ENCODE assay signal across 17 mouse cellular contexts in the genomic region with DNA sequence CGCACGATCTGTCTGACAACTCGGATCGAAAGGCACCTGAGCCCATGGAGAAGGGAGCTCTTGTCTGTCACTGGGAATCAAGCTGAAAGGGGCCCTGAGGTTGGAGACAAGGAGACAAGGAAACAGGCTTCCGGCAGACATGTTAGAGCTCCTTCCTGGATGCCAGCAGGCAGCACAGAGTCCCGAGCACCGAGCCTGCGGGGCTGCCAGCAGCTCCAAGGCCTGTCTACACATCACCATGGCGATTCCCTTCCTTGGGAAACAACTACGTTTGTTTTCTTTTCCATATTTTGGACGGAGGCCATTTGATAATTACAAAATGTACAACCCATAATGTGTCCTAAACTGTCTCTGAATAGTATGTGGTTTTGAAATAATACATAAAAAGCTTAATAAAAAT.
DNase-seq lines count a peak whose midpoint lies in the region; ATAC-seq and TF ChIP-seq lines count a peak whose summit lies in the region.
"Had no signal": no experiment of that assay in that cellular context is flagged by ENCODE, and none has a peak within 500 bp of the region (broad histone marks: within the 10 kb centered on the region; RNA-seq: fewer than 3 reads in every experiment).

No protein-coding gene starts in this region.

- no peak for TF ChIP-seq CTCF in lung, embryonic 14.5 days (IDR thresholded peaks at IDR 0.05; ENCODE audit: low read depth)
- no peak for TF ChIP-seq CTCF in midbrain, postnatal 0 days (IDR thresholded peaks at IDR 0.05)

- H3K4me2 ChIP-seq in heart, embryonic 15.5 days, result no peak overlapping the region
- no peak overlapping the region for H3K4me2 ChIP-seq in lung, embryonic 14.5 days
- no peak overlapping the region for H3K4me2 ChIP-seq in midbrain, postnatal 0 days (ENCODE audit: low read depth, low read length, poor library complexity, severe bottlenecking)
- H3K4me2 ChIP-seq: neural tube, embryonic 12.5 days; stomach, embryonic 15.5 days had no signal

- H3K4me3 ChIP-seq in heart, embryonic 15.5 days, result no peak overlapping the region
- H3K4me3 ChIP-seq in lung, embryonic 14.5 days (ENCODE audit: low read depth, low read length), result no peak overlapping the region
- no peak overlapping the region for H3K4me3 ChIP-seq in midbrain, postnatal 0 days (ENCODE audit: low read depth, low read length)
- H3K4me3 ChIP-seq: gastrocnemius, adult 2 months; neural tube, embryonic 12.5 days; stomach, embryonic 15.5 days had no signal

- peaks cover 25% of the 10 kb centered on the region for H3K4me1 ChIP-seq in heart, embryonic 15.5 days (replicated peaks)
- H3K4me1 ChIP-seq in lung, embryonic 14.5 days (ENCODE audit: insufficient read depth), result peaks cover 10% of the 10 kb centered on the region
- H3K4me1 ChIP-seq in midbrain, postnatal 0 days (ENCODE audit: insufficient read depth, low read length), result peaks cover 17% of the 10 kb centered on the region

- no peak for ATAC-seq in heart, embryonic 15.5 days (replicated peaks; ENCODE audit: insufficient number of reproducible peaks, insufficient read depth, low FRiP score, low read depth)
- no peak for ATAC-seq in lung, embryonic 14.5 days (ENCODE audit: insufficient read depth)
- ATAC-seq in midbrain, postnatal 0 days (ENCODE audit: low FRiP score), result no peak
- ATAC-seq: activated CD4-positive, CD25-positive, alpha-beta regulatory T cell, adult 4 months; lung, postnatal 0 days had no signal

- no peaks in the 10 kb centered on the region for H3K36me3 ChIP-seq in heart, embryonic 15.5 days
- no peaks in the 10 kb centered on the region for H3K36me3 ChIP-seq in lung, embryonic 14.5 days (ENCODE audit: insufficient read depth)
- no peaks in the 10 kb centered on the region for H3K36me3 ChIP-seq in midbrain, postnatal 0 days (ENCODE audit: insufficient read depth, low read length)
- H3K36me3 ChIP-seq: neural tube, embryonic 12.5 days; stomach, embryonic 15.5 days had no signal

- WGBS in heart, embryonic 15.5 days, result 54% methylated on average over 11 of the region's 11 CpGs
- 55% methylated on average over 11 of the region's 11 CpGs for WGBS in lung, embryonic 14.5 days
- 53% methylated on average over 11 of the region's 11 CpGs for WGBS in midbrain, postnatal 0 days

- H3K27me3 ChIP-seq in heart, embryonic 15.5 days, result no peaks in the 10 kb centered on the region
- H3K27me3 ChIP-seq in lung, embryonic 14.5 days (ENCODE audit: insufficient read depth, low read length), result no peaks in the 10 kb centered on the region
- H3K27me3 ChIP-seq in midbrain, postnatal 0 days (ENCODE audit: insufficient read depth, low read length), result no peaks in the 10 kb centered on the region
- H3K27me3 ChIP-seq: CH12.LX; neural tube, embryonic 12.5 days; stomach, embryonic 15.5 days had no signal

- DNase-seq in cerebellum, postnatal 10 days, result peak; percentile 31 to 42
- no peak for DNase-seq in cerebellum, adult 11-12 months
- no peak for DNase-seq in heart, adult 8-10 months (ENCODE audit: low spot score)
- peak; percentile 41 for DNase-seq in lung, embryonic 14.5 days
- no peak for DNase-seq in lung, postnatal 36 days
- peak; percentile 48 for DNase-seq in midbrain, postnatal 0 days (ENCODE audit: low spot score)
- DNase-seq in gastrocnemius, postnatal 10 days, result no peak
- DNase-seq: cerebellum, adult 11 months; gastrocnemius, adult 2 months; kidney, adult 11 months; retina, postnatal 1 day had no signal

- H3K27ac ChIP-seq in heart, embryonic 15.5 days, result peak overlapping the region; percentile 57; the same call in 1 of the 2 replicates
- H3K27ac ChIP-seq in lung, embryonic 14.5 days (ENCODE audit: low read depth), result no peak overlapping the region
- peak overlapping the region; percentile 26; the same call in 1 of the 2 replicates for H3K27ac ChIP-seq in midbrain, postnatal 0 days (ENCODE audit: low read depth, low read length)
- H3K27ac ChIP-seq: gastrocnemius, adult 2 months; neural tube, embryonic 12.5 days; stomach, embryonic 15.5 days had no signal

- no peak overlapping the region for H3K9ac ChIP-seq in heart, embryonic 15.5 days
- H3K9ac ChIP-seq in lung, embryonic 14.5 days, result no peak overlapping the region
- no peak overlapping the region for H3K9ac ChIP-seq in midbrain, postnatal 0 days (replicated peaks; ENCODE audit: low read length, poor library complexity, severe bottlenecking)
- H3K9ac ChIP-seq: neural tube, embryonic 12.5 days; stomach, embryonic 15.5 days had no signal

- no peaks in the 10 kb centered on the region for H3K9me3 ChIP-seq in heart, embryonic 15.5 days (replicated peaks)
- H3K9me3 ChIP-seq in lung, embryonic 14.5 days (ENCODE audit: low read depth, low read length), result no peaks in the 10 kb centered on the region
- no peaks in the 10 kb centered on the region for H3K9me3 ChIP-seq in midbrain, postnatal 0 days (ENCODE audit: low read length)
- H3K9me3 ChIP-seq: neural tube, embryonic 12.5 days; stomach, embryonic 15.5 days had no signal

Comparison
In these comparisons a context has a peak if more than half of its experiments do, and no peak if none do; other contexts are left out.
1. DNase-seq: peak in cerebellum, postnatal 10 days (2 of 2), lung, embryonic 14.5 days (single experiment) and midbrain, postnatal 0 days (single experiment); none in cerebellum, adult 11-12 months (single experiment), heart, adult 8-10 months (single experiment), lung, postnatal 36 days (single experiment) and gastrocnemius, postnatal 10 days (single experiment).